Mouse (Mus musculus) hindbrain, embryonic 14.5 days (tissue): ENCODE measurements at regions not wholly inside any gene's neighbourhood (a gene's known extent, or its start where the extent isn't known, plus 50 kb on each side); places are given as distances from the start of the nearest gene placed in this dataset.
A peak's percentile ranks its signal among the peaks of the same experiment; 100 is the strongest.

ENCODE experiments used
- ATAC-seq: fragments of 200-750 bp; cut with Nextera tagmentation; 2 replicates; pipeline ENCODE4 v1.8.0; 2017; ENCODE audit warnings: moderate number of reproducible peaks, mild to moderate bottlenecking, moderate TSS enrichment, moderate library complexity; ENCODE audit not compliant: low FRiP score
- DNase-seq: peaks from one replicate; pipeline ENCODE4 v3.0.0-alpha.2; 2015; ENCODE audit warnings: low spot score
- H3K27ac ChIP-seq: fragments of 300-500 bp; sonication (generic); 2 replicates; pipeline ENCODE4 v1.5.1; 2014; ENCODE audit warnings: mild to moderate bottlenecking, moderate library complexity
- H3K27me3 ChIP-seq: fragments of 300-500 bp; sonication (generic); 2 replicates; pipeline ENCODE4 v1.6.1; 2014; ENCODE audit warnings: mild to moderate bottlenecking, low read length, mixed read lengths; ENCODE audit not compliant: control insufficient read depth, insufficient read depth
- H3K36me3 ChIP-seq: fragments of 300-500 bp; sonication (generic); replicated peaks from 2 replicates; pipeline ENCODE4 v1.6.1; 2014; ENCODE audit not compliant: control insufficient read depth, insufficient read depth
- H3K4me1 ChIP-seq: fragments of 300-500 bp; sonication (generic); replicated peaks from 2 replicates; pipeline ENCODE4 v1.6.1; 2014; ENCODE audit warnings: antibody characterized with exemption, low read length, mixed read lengths; ENCODE audit not compliant: control insufficient read depth, insufficient read depth
- H3K4me2 ChIP-seq: fragments of 300-500 bp; sonication (generic); replicated peaks from 2 replicates; pipeline ENCODE4 v1.6.1; 2014; ENCODE audit warnings: mild to moderate bottlenecking, moderate library complexity
- H3K4me3 ChIP-seq: fragments of 300-500 bp; sonication (generic); replicated peaks from 2 replicates; pipeline ENCODE4 v1.5.1; 2014; ENCODE audit warnings: mild to moderate bottlenecking, low read length
- H3K9ac ChIP-seq: fragments of 300-500 bp; sonication (generic); 2 replicates; pipeline ENCODE4 v1.6.1; 2014
- H3K9me3 ChIP-seq: fragments of 300-500 bp; sonication (generic); 2 replicates; pipeline ENCODE4 v1.6.1; 2016; ENCODE audit warnings: low read length; ENCODE audit not compliant: control insufficient read depth
- WGBS: fragments of 180-500 bp; shearing (Covaris S2); extraction: QIAGEN DNeasy Blood & Tissue Kit; methylation state at CpG from one replicate; pipeline ENCODE4 v1.1.7; 2014; 5-methylcytosine and 5-hydroxymethylcytosine counted together

- DNase-seq (no peak), ATAC-seq (no peak)
- Histone ChIP-seq H3K27ac (no peak overlapping the region), H3K9ac (no peak overlapping the region), H3K9me3 (no peaks in the 10 kb centered on the region), H3K4me2 (no peak overlapping the region), H3K4me3 (no peak overlapping the region), H3K27me3 (no peaks in the 10 kb centered on the region), H3K36me3 (no peaks in the 10 kb centered on the region), H3K4me1 (0 out of 2 replicates have a peak, but pooled peaks cover 3% of the 10 kb centered on the region)
- WGBS: 44% methylated on average over 7 of the region's 7 CpGs
Measured at GRCm38 (mm10) chr16:74809154-74809825, 397.7 kb upstream of the Robo2 start.

DNA sequence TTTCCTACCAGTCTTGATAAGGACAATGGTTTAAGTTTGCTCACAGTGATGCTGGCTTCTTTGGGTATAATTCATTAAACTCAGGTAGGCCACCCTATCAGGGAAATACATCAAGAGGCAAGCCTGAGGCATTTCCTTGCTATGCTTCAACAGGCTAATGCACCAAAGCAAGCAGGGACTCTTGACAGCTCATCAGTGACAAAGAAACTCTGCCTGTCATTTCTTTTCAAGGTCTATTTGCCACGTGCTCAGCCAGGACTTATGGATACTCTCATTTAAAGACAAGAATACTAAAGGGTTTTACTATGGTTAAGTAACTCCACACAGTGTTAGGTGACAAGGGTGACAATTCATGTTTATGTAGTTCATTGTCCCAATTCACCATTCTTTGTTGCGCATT is 395.1 kb upstream of the Robo2 start:
- H3K4me2 ChIP-seq: no peak overlapping the region
- no peak for ATAC-seq
- 30% methylated on average over 2 of the region's 2 CpGs for WGBS
- H3K4me1 ChIP-seq: 0 out of 2 replicates have a peak, but pooled peaks cover 3% of the 10 kb centered on the region
- no peaks in the 10 kb centered on the region for H3K27me3 ChIP-seq
- H3K9ac ChIP-seq: no peak overlapping the region
- H3K4me3 ChIP-seq: no peak overlapping the region
- H3K36me3 ChIP-seq: no peaks in the 10 kb centered on the region
- H3K9me3 ChIP-seq: no peaks in the 10 kb centered on the region
- no peak overlapping the region for H3K27ac ChIP-seq
- DNase-seq: no peak

DNA sequence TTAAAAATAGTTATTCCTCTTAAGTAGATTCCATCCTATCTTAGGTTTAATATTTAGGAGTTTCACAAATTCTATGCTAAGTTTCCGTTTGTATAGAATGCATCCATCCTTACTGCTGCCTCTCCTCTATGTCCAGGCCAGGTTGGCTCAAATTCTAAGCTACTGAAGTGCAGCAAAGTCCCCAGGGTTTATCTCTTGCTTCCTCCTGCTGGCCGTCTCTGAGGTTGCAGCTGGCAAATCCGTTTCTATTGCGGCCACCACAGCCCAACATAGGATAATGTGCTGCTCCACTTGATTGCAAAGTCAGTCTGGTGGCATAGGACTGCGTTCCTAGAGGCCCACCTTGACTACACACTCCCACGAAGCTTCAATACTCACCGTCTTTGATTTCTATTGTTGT is 389.7 kb upstream of the Robo2 start:
- H3K27ac ChIP-seq: no peak overlapping the region
- H3K9ac ChIP-seq: no peak overlapping the region
- H3K4me1 ChIP-seq: no peaks in the 10 kb centered on the region
- H3K4me3 ChIP-seq: no peak overlapping the region
- ATAC-seq (peak; percentile 70; the same call in 1 of the 2 replicates), DNase-seq (peak; percentile 68)
- H3K4me2 ChIP-seq: no peak overlapping the region
- WGBS: 19% methylated on average over 7 of the region's 7 CpGs
- H3K9me3 ChIP-seq: no peaks in the 10 kb centered on the region
- no peaks in the 10 kb centered on the region for H3K27me3 ChIP-seq
- no peaks in the 10 kb centered on the region for H3K36me3 ChIP-seq

DNA sequence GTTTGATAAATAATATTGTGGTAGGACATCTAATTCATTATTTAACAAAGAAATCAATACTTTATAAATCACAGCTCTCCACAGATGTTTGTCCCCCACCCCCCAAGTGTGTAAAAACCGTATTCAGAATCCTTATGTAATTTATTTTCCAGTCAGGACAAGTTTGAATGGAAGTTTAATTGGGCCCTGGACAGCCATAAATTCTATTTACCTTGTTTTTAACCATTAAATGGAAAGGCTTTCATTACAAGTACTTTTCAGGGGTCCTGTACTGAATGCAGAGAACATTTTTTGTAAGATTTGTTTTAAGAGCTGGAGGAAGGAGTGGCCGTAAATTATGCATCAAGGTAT is 384.7 kb upstream of the Robo2 start:
- ATAC-seq (no peak), DNase-seq (no peak)
- Histone ChIP-seq H3K27me3 (no peaks in the 10 kb centered on the region), H3K9ac (no peak overlapping the region), H3K4me3 (no peak overlapping the region), H3K4me2 (no peak overlapping the region), H3K9me3 (no peaks in the 10 kb centered on the region), H3K27ac (no peak overlapping the region), H3K4me1 (no peaks in the 10 kb centered on the region), H3K36me3 (no peaks in the 10 kb centered on the region)
- WGBS: 57% methylated on average over 2 of the region's 2 CpGs

- Histone ChIP-seq H3K4me1 (no peaks in the 10 kb centered on the region), H3K4me3 (no peak overlapping the region), H3K27ac (no peak overlapping the region), H3K9ac (no peak overlapping the region), H3K4me2 (no peak overlapping the region), H3K9me3 (no peaks in the 10 kb centered on the region), H3K27me3 (no peaks in the 10 kb centered on the region), H3K36me3 (no peaks in the 10 kb centered on the region)
- WGBS: 45% methylated on average over 5 of the region's 5 CpGs
- ATAC-seq (no peak), DNase-seq (no peak)
Measured at GRCm38 (mm10) chr16:74795360-74796302, 384.0 kb upstream of the Robo2 start.

DNA sequence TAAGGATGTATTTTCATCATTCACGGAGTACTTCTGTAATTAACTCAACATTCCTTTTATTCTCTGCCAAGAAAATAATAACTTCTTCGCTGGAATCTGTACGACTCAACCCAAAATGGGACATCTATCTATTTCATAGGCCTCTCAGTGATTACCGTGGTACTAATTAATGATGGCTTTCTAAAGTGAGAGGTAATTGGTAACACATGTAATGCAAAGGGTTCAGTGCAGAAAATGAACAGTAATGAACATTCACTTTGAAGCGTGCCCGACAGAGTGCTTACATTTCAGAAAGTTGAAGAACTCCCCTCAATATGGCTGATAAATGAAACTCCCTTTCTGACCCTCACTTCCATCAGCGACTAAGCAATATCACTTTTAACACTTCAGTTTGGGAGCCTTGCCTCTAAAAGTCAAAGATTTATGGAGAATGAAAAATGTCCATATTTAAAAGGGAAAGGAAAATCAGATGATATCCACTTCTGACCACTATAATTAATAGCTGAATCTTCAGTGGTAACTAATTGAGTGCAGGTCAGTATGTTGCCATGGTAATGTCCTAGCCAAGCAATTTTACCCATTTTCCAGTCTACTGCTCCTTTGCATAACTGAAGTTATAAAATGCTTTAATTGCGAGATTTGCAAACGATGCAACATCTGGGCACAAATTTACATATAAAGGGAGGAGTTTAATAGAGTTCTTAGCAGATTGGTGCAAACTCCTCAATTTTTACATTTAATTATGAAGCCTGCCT is 373.9 kb upstream of the Robo2 start:
- DNase-seq (no peak), ATAC-seq (no peak)
- H3K9ac ChIP-seq: no peak overlapping the region
- no peak overlapping the region for H3K4me3 ChIP-seq
- H3K36me3 ChIP-seq: no peaks in the 10 kb centered on the region
- WGBS: 70% methylated on average over 9 of the region's 9 CpGs
- no peaks in the 10 kb centered on the region for H3K9me3 ChIP-seq
- no peak overlapping the region for H3K27ac ChIP-seq
- H3K4me1 ChIP-seq: no peaks in the 10 kb centered on the region
- H3K4me2 ChIP-seq: no peak overlapping the region
- H3K27me3 ChIP-seq: no peaks in the 10 kb centered on the region

GRCm38 (mm10) chr16:74780388-74780787 is 368.8 kb upstream of the Robo2 start:
- H3K9me3 ChIP-seq: no peaks in the 10 kb centered on the region
- H3K36me3 ChIP-seq: no peaks in the 10 kb centered on the region
- H3K27ac ChIP-seq: no peak overlapping the region
- H3K27me3 ChIP-seq: no peaks in the 10 kb centered on the region
- no peak overlapping the region for H3K9ac ChIP-seq
- H3K4me2 ChIP-seq: no peak overlapping the region
- no peak overlapping the region for H3K4me3 ChIP-seq
- DNase-seq: no peak
- no peaks in the 10 kb centered on the region for H3K4me1 ChIP-seq
- WGBS: 89% methylated on average over 2 of the region's 2 CpGs
- ATAC-seq: no peak

- Histone ChIP-seq H3K9me3 (no peaks in the 10 kb centered on the region), H3K4me1 (no peaks in the 10 kb centered on the region), H3K9ac (no peak overlapping the region), H3K36me3 (no peaks in the 10 kb centered on the region), H3K4me2 (no peak overlapping the region), H3K4me3 (no peak overlapping the region), H3K27ac (no peak overlapping the region), H3K27me3 (no peaks in the 10 kb centered on the region)
- WGBS: 84% methylated on average over 4 of the region's 4 CpGs
- ATAC-seq (no peak), DNase-seq (no peak)
Measured at GRCm38 (mm10) chr16:74768264-74768663, 356.6 kb upstream of the Robo2 start.

GRCm38 (mm10) chr16:74756720-74757345 is 345.2 kb upstream of the Robo2 start:
- no peak for ATAC-seq
- Histone ChIP-seq H3K27ac (no peak overlapping the region), H3K4me1 (no peaks in the 10 kb centered on the region), H3K36me3 (no peaks in the 10 kb centered on the region), H3K4me3 (no peak overlapping the region), H3K9me3 (no peaks in the 10 kb centered on the region), H3K9ac (no peak overlapping the region), H3K27me3 (no peaks in the 10 kb centered on the region), H3K4me2 (no peak overlapping the region)
- 53% methylated on average over 6 of the region's 6 CpGs for WGBS
- no peak for DNase-seq
